Mouse (Mus musculus) heart, postnatal 0 days (tissue): ENCODE data around the gene Slc24a3.

ENCODE experiments used
- CTCF ChIP-seq: IDR thresholded peaks from 2 replicates; pipeline ENCODE4 v1.5.1; 2016; ENCODE audit warnings: antibody characterized with exemption, control low read depth, low read depth
- EP300 ChIP-seq: IDR thresholded peaks from 2 replicates; pipeline ENCODE4 v1.6.1; 2016; ENCODE audit warnings: antibody characterized with exemption, low read depth

GRCm38 (mm10) chr2:145321287-145321686 is 153.7 kb downstream of the Slc24a3 start:
- no peak for TF ChIP-seq EP300
- no peak for TF ChIP-seq CTCF
